Mouse (Mus musculus): ENCODE measurements around the gene Map10. TPM values are rescaled to one million over a fixed set of nuclear protein-coding genes. Genes with fewer than 3 reads are reported as not detected.

The Map10 gene
- polyA plus RNA-seq, 1 experiment from 2014 or later, result 6.1 TPM

DNA sequence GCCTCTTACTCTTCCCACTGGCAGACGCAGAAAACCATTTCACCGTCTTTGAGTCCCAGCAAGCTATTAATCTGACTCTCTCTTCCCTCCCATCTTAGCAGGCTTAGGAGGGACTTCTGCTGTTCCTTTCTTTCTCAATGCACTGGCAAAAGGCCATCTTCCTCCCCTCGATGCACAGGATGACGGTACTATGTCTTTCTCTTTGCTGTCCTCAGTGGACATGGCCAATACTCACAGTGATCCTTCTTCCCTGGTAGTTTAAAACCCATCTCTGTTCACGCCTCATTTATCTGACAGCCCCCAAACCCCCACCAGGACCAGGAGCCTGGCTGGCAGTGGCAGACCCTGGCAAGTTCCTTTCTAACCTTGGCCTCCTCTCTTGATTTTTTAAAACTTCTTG is 22.8 kb downstream of the Map10 start:
- ATAC-seq (replicated peaks; ENCODE audit: insufficient number of reproducible peaks, low FRiP score, low TSS enrichment), result no peak
- Histone ChIP-seq H3K9ac (ENCODE audit: low read depth, low read length) (no peak overlapping the region), H3K9me3 (replicated peaks; ENCODE audit: control insufficient read depth, low read length) (no peaks in the 10 kb centered on the region), H3K4me1 (ENCODE audit: control insufficient read depth, insufficient read depth, low read length) (peaks cover 3% of the 10 kb centered on the region; the same call in 1 of the 2 replicates), H3K4me2 (no peak overlapping the region), H3K36me3 (ENCODE audit: control insufficient read depth, insufficient read depth, low read length) (no peaks in the 10 kb centered on the region), H3K27ac (ENCODE audit: low read depth, low read length) (no peak overlapping the region), H3K27me3 (ENCODE audit: control insufficient read depth, insufficient read depth, low read length) (no peaks in the 10 kb centered on the region), H3K4me3 (ENCODE audit: low read depth, low read length) (no peak overlapping the region)
- 60% methylated on average over 5 of the region's 5 CpGs for WGBS (ENCODE audit: insufficient replicate concordance)

DNA sequence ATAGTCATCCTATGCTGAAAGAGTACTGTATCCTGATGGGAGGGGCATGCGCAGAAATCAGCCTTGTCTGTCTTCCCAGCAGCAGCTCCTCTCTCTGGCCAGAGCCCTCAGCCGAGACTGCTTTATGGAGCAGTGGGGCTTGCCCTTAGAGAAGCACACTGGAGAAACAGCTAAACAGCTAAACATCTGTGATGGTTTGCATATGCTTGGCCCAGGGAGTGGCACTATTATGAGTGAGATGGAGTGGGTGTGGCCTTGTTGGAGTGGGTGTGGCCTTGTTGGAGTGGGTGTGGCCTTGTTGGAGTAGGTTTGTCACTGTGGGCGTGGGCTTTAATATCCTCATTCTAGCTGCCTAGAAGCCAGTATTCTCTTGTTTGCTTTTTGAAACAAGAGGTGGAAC is 23.6 kb downstream of the Map10 start:
- Histone ChIP-seq H3K4me3 (ENCODE audit: low read depth, low read length) (no peak overlapping the region), H3K27ac (ENCODE audit: low read depth, low read length) (no peak overlapping the region), H3K4me2 (no peak overlapping the region), H3K4me1 (ENCODE audit: control insufficient read depth, insufficient read depth, low read length) (peaks cover 3% of the 10 kb centered on the region; the same call in 1 of the 2 replicates), H3K27me3 (ENCODE audit: control insufficient read depth, insufficient read depth, low read length) (no peaks in the 10 kb centered on the region), H3K36me3 (ENCODE audit: control insufficient read depth, insufficient read depth, low read length) (no peaks in the 10 kb centered on the region), H3K9me3 (replicated peaks; ENCODE audit: control insufficient read depth, low read length) (no peaks in the 10 kb centered on the region), H3K9ac (ENCODE audit: low read depth, low read length) (no peak overlapping the region)
- WGBS (ENCODE audit: insufficient replicate concordance), result 80% methylated on average over 3 of the region's 3 CpGs
- no peak for ATAC-seq (replicated peaks; ENCODE audit: insufficient number of reproducible peaks, low FRiP score, low TSS enrichment)

DNA sequence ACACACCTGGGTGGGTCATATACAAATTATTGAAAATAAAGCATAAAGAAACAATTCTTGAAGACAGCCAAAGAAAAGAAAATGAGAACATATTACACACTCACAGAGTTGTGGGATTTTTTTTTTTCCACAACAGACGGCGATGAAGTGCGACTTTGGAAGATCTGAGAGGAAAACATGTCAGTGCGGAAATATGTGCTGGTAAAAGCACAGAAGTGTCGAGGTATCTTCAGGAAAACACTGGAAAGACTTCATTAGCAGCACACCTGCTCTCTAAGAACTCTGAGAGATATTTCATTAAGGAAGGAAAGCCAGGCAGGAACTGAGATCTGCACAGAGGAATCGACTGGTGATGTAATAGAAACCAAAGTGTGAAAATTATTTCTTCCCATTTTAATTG is 26.3 kb downstream of the Map10 start:
- Histone ChIP-seq H3K27ac (ENCODE audit: low read depth, low read length) (no peak overlapping the region), H3K4me1 (ENCODE audit: control insufficient read depth, insufficient read depth, low read length) (no peaks in the 10 kb centered on the region), H3K4me3 (ENCODE audit: low read depth, low read length) (no peak overlapping the region), H3K9me3 (replicated peaks; ENCODE audit: control insufficient read depth, low read length) (no peaks in the 10 kb centered on the region), H3K4me2 (no peak overlapping the region), H3K9ac (ENCODE audit: low read depth, low read length) (no peak overlapping the region), H3K36me3 (ENCODE audit: control insufficient read depth, insufficient read depth, low read length) (no peaks in the 10 kb centered on the region), H3K27me3 (ENCODE audit: control insufficient read depth, insufficient read depth, low read length) (no peaks in the 10 kb centered on the region)
- no peak for ATAC-seq (replicated peaks; ENCODE audit: insufficient number of reproducible peaks, low FRiP score, low TSS enrichment)
- WGBS (ENCODE audit: insufficient replicate concordance), result 82% methylated on average over 6 of the region's 6 CpGs

DNA sequence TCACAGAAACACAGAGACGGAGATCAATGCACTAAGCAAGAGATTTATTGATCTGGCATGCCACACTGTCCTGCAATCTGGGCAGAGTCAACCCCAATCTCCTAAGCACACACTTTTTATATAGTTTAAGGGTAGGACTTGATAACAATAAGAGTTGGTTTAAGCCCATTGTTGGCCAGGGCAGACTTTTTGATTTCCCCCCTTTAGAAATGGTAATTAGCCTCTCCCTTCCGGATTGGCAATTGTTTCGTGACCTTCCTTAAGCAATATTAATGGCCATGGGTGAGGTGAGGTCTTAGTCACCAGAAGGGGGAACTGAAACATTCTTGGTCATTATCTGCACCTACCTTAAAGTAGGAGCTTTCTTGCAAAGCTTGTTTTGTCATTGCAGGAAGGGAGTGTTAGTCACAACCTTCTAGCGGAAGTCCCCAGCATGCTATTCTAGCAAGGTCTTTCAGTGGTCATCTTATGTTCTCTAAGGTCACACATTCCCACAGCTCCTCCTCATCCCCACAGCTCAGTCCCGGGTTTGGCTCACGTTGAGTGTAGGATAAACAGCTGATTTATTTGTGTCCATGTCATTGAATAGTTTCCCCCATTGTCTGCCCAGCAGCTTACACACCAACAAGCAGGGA is 29.9 kb downstream of the Map10 start:
- Histone ChIP-seq H3K4me1 (ENCODE audit: control insufficient read depth, insufficient read depth, low read length) (no peaks in the 10 kb centered on the region), H3K27me3 (ENCODE audit: control insufficient read depth, insufficient read depth, low read length) (no peaks in the 10 kb centered on the region), H3K27ac (ENCODE audit: low read depth, low read length) (no peak overlapping the region), H3K4me2 (no peak overlapping the region), H3K36me3 (ENCODE audit: control insufficient read depth, insufficient read depth, low read length) (no peaks in the 10 kb centered on the region), H3K9me3 (replicated peaks; ENCODE audit: control insufficient read depth, low read length) (no peaks in the 10 kb centered on the region), H3K9ac (ENCODE audit: low read depth, low read length) (no peak overlapping the region), H3K4me3 (ENCODE audit: low read depth, low read length) (no peak overlapping the region)
- WGBS (ENCODE audit: insufficient replicate concordance), result 84% methylated on average over 6 of the region's 6 CpGs
- ATAC-seq (replicated peaks; ENCODE audit: insufficient number of reproducible peaks, low FRiP score, low TSS enrichment), result no peak

DNA sequence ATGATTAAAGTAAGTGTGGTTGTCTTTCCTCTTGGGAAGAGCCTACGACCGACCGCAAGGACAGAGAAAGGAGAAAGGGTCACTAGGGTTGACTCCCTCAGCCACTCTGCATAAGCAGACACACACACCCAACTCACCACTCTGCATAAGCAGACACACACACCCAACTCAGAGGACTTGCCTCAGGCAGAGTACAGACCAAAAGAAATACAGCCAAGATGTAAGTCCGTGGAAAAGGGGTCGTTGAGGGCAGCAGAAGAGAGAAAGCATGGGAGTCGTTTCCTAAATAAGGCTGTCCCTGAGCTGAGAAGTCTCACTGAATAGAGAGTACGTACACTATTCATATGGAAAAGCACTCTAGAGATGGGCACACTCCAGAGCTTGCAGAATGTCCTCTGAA is 30.8 kb downstream of the Map10 start:
- H3K27me3 ChIP-seq (ENCODE audit: control insufficient read depth, insufficient read depth, low read length), result no peaks in the 10 kb centered on the region
- no peaks in the 10 kb centered on the region for H3K36me3 ChIP-seq (ENCODE audit: control insufficient read depth, insufficient read depth, low read length)
- ATAC-seq (replicated peaks; ENCODE audit: insufficient number of reproducible peaks, low FRiP score, low TSS enrichment), result no peak
- H3K4me1 ChIP-seq (ENCODE audit: control insufficient read depth, insufficient read depth, low read length), result no peaks in the 10 kb centered on the region
- no peak overlapping the region for H3K4me3 ChIP-seq (ENCODE audit: low read depth, low read length)
- no peak overlapping the region for H3K9ac ChIP-seq (ENCODE audit: low read depth, low read length)
- H3K4me2 ChIP-seq, result no peak overlapping the region
- H3K9me3 ChIP-seq (replicated peaks; ENCODE audit: control insufficient read depth, low read length), result no peaks in the 10 kb centered on the region
- no peak overlapping the region for H3K27ac ChIP-seq (ENCODE audit: low read depth, low read length)
- WGBS (ENCODE audit: insufficient replicate concordance), result 80% methylated on average over 7 of the region's 7 CpGs

DNA sequence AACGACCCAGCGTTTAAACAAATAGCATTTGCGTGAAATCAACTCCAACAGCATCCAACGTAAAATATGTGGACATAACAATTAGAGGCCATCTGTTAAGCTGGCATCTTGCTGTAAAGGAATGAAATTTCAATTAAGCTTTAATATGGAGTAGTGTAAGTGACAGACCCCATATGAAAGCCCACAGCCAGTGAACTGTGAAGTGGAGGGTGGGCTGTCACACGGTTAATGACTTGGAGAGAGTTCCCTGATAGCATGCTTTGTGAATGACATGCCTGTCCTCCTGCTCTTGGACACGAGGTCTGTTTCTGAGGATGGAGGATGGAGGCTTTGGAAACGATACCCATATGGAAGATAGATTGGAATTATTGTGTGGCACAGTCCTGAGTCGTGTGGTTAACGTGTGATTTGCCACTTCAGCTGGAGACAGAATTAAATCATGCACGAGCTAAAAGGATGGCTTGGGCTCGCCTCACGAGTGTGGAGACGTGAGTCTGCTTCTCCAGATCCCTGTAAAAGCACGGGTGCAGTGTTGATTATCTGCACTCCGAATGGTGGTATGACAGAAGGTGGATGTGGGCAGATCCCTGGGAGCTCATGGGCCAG is 33.4 kb downstream of the Map10 start:
- Histone ChIP-seq H3K9ac (ENCODE audit: low read depth, low read length) (no peak overlapping the region), H3K4me2 (no peak overlapping the region), H3K36me3 (ENCODE audit: control insufficient read depth, insufficient read depth, low read length) (no peaks in the 10 kb centered on the region), H3K4me1 (ENCODE audit: control insufficient read depth, insufficient read depth, low read length) (no peaks in the 10 kb centered on the region), H3K27ac (ENCODE audit: low read depth, low read length) (no peak overlapping the region), H3K9me3 (replicated peaks; ENCODE audit: control insufficient read depth, low read length) (no peaks in the 10 kb centered on the region), H3K4me3 (ENCODE audit: low read depth, low read length) (no peak overlapping the region), H3K27me3 (ENCODE audit: control insufficient read depth, insufficient read depth, low read length) (no peaks in the 10 kb centered on the region)
- ATAC-seq (replicated peaks; ENCODE audit: insufficient number of reproducible peaks, low FRiP score, low TSS enrichment), result no peak
- 78% methylated on average over 15 of the region's 15 CpGs for WGBS (ENCODE audit: insufficient replicate concordance)

DNA sequence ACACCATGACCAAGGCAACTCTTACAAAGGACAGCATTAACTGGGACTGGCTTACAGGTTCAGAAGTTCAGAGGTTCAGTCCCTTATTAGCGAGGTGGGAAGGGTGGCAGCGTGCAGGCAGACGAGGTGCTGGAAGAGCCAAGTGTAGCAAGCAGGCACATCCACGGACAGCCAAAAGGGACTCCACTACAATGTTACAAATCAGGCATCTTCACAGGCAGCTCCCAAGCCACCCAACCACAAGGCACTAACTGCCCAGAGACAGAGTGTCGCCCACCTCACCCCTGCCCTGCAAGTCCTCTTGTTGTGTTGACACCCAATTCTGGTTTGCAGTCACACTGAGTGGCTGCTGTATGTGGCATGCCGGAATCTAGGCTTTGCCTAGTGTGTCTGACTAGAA is 34.8 kb downstream of the Map10 start:
- ATAC-seq (replicated peaks; ENCODE audit: insufficient number of reproducible peaks, low FRiP score, low TSS enrichment), result no peak
- Histone ChIP-seq H3K4me3 (ENCODE audit: low read depth, low read length) (no peak overlapping the region), H3K36me3 (ENCODE audit: control insufficient read depth, insufficient read depth, low read length) (no peaks in the 10 kb centered on the region), H3K9ac (ENCODE audit: low read depth, low read length) (no peak overlapping the region), H3K27ac (ENCODE audit: low read depth, low read length) (no peak overlapping the region), H3K4me1 (ENCODE audit: control insufficient read depth, insufficient read depth, low read length) (no peaks in the 10 kb centered on the region), H3K27me3 (ENCODE audit: control insufficient read depth, insufficient read depth, low read length) (no peaks in the 10 kb centered on the region), H3K4me2 (no peak overlapping the region), H3K9me3 (replicated peaks; ENCODE audit: control insufficient read depth, low read length) (no peaks in the 10 kb centered on the region)
- WGBS (ENCODE audit: insufficient replicate concordance), result 80% methylated on average over 6 of the region's 6 CpGs

DNA sequence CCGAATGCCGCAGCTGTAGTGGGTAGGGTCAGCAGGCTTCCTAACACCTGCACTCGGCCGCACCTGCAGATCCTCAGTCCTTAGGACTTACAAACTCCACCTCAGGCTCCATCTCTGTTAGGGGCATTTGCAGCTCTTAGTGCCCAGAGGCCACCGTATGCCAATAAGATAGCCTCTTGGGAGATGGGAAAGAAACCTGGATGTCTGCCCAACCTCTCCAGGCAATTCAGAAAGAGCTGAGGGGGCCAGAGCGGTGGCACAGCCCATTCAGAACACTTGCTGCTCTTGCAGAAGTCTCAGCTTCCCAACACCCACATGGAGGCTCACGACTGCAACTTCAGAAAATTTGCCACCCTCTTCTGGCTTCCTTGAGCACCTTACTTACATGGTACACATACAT is 36.2 kb downstream of the Map10 start:
- no peak overlapping the region for H3K27ac ChIP-seq (ENCODE audit: low read depth, low read length)
- no peaks in the 10 kb centered on the region for H3K27me3 ChIP-seq (ENCODE audit: control insufficient read depth, insufficient read depth, low read length)
- no peak overlapping the region for H3K4me2 ChIP-seq
- H3K36me3 ChIP-seq (ENCODE audit: control insufficient read depth, insufficient read depth, low read length), result no peaks in the 10 kb centered on the region
- H3K4me1 ChIP-seq (ENCODE audit: control insufficient read depth, insufficient read depth, low read length), result no peaks in the 10 kb centered on the region
- H3K9me3 ChIP-seq (replicated peaks; ENCODE audit: control insufficient read depth, low read length), result no peaks in the 10 kb centered on the region
- no peak overlapping the region for H3K9ac ChIP-seq (ENCODE audit: low read depth, low read length)
- H3K4me3 ChIP-seq (ENCODE audit: low read depth, low read length), result no peak overlapping the region
- 77% methylated on average over 7 of the region's 7 CpGs for WGBS (ENCODE audit: insufficient replicate concordance)
- no peak for ATAC-seq (replicated peaks; ENCODE audit: insufficient number of reproducible peaks, low FRiP score, low TSS enrichment)

DNA sequence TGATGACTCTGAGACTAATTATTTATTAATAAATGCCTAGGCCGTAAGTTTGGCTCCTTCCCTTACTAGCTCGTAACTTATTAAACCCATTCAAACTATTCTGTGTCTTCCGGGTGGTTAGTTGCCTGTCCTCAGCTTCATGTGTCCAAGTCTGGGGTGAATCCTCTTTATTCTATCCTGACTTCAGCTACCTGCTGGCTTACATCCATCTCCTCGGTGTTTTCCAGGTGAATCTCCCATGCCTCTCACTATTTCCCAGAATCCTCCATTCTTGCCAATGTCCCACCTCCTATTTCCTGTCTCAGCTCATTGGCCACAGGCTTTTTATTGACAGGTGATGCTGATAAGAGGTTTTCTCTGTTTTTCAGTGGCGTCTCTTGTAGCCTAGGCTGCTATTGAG is 39.6 kb downstream of the Map10 start:
- H3K36me3 ChIP-seq (ENCODE audit: control insufficient read depth, insufficient read depth, low read length), result no peaks in the 10 kb centered on the region
- H3K27ac ChIP-seq (ENCODE audit: low read depth, low read length), result no peak overlapping the region
- H3K4me2 ChIP-seq, result no peak overlapping the region
- H3K27me3 ChIP-seq (ENCODE audit: control insufficient read depth, insufficient read depth, low read length), result no peaks in the 10 kb centered on the region
- H3K4me1 ChIP-seq (ENCODE audit: control insufficient read depth, insufficient read depth, low read length), result no peaks in the 10 kb centered on the region
- no peak overlapping the region for H3K4me3 ChIP-seq (ENCODE audit: low read depth, low read length)
- no peaks in the 10 kb centered on the region for H3K9me3 ChIP-seq (replicated peaks; ENCODE audit: control insufficient read depth, low read length)
- WGBS (ENCODE audit: insufficient replicate concordance), result 82% methylated on average over 5 of the region's 5 CpGs
- H3K9ac ChIP-seq (ENCODE audit: low read depth, low read length), result no peak overlapping the region
- ATAC-seq (replicated peaks; ENCODE audit: insufficient number of reproducible peaks, low FRiP score, low TSS enrichment), result no peak

All from heart, embryonic 11.5 days (tissue).